Mouse (Mus musculus) ovary, adult 18-20 months (tissue): ENCODE data around the gene Slc7a4.
A peak's percentile ranks its signal among the peaks of the same experiment; 100 is the strongest.
"Not testable (repeated sequence)": the region's sequence is repeated elsewhere in the genome, so short reads cannot be mapped to it uniquely, and the experiment has no call there.

Experiments
- DNase-seq: peaks from one replicate; pipeline ENCODE4 v3.0.0; 2022; ENCODE audit warnings: low spot score, mixed read lengths

Gene Slc7a4

GRCm38 (mm10) chr16:17561751-17562208, 21.2 kb downstream of the Slc7a4 start, which contains the start of gene P2rx6:
P2rx6 (plus strand) TSS chr16:17561885.
- DNase-seq: peak; percentile 31

DNA sequence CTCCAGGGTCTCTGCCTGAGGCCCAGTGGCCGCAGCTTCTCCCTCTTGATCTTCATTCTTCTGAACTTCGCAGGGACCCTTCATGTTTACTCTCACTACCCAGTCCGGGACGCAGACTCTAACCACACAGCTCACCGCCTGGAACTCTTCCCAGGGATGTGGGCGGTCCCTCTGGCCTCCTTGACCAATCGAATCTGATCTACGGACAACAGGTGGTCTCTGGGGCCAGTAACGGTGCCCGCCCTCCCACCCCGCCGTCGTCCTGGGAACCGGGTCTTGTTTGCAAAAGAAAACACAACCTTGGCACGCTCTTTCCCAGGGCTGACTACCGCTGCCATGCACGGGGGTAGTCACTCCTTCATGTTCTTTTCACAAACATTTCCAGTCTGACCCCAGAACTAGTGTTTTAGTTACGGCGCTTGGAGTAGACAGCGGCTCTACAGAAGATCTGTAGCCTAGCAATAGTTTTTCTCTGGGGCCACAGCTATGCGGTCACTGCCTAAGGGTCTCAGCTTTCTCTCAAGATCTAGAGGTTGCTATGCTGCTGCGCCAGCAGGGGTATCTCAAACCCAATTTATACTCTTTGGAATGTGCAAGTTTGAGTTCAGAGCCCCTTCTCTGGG, 21.8 kb downstream of the Slc7a4 start, which contains the start of gene Lrrc74b:
Gene Lrrc74b, minus strand, starts transcription at position 120 of the 623 bp plus-strand sequence.
- DNase-seq: peak; percentile 77

GRCm38 (mm10) chr16:17559396-17560027, 23.5 kb downstream of the Slc7a4 start:
- no peak for DNase-seq

- no peak for DNase-seq
Observed at GRCm38 (mm10) chr16:17558811-17559210, 24.2 kb downstream of the Slc7a4 start.

DNA sequence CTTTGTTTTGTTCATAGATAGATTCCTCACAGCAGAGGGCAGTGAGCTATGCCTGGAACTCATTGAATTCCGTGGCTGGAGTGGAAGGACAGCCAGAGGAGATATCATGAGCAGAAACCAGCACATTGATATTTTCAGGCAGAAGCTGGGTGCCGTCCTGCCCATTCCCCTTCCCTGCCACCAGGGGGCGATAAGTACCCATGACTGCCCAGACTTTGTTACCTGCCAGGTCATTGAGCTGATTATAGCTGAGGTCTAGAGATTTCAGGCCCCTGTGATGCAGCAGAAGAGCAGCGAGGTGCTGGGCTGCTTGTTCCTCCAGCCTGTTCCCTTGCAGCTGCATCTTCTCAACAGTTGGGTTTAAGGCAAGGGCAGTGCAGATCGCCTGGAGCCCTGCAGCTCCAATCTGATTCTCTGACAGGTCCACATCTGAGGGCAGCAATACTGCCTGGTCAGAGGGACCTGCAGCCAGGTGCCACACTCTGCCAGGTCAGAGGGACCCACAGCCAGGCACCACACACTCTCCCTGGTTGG, 25.0 kb downstream of the Slc7a4 start:
- DNase-seq: peak; percentile 48

GRCm38 (mm10) chr16:17556907-17557306, 26.1 kb downstream of the Slc7a4 start:
- DNase-seq: no peak

GRCm38 (mm10) chr16:17556180-17556579, 26.8 kb downstream of the Slc7a4 start:
- DNase-seq: no peak

DNA sequence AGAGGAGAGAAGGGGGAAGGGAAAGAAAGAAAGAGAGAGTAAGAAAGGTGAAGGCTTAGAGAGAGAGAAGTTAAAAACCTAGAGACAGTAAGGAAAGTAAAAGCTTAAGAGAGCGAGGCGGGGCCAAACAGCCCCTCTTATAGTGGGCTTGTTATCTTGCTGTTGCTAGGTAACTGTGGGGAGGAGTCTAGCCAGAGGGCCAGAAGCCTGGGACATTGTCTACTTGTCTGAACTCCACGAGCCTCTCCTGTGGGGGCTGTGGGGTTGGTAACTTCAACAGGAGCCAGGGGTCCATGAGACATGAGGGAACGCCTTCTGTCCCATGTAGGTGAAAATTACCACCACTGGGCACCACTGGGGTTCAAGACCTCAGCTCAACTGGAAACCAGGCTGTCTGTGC, 28.3 kb downstream of the Slc7a4 start:
- DNase-seq: not testable (repeated sequence)

DNA sequence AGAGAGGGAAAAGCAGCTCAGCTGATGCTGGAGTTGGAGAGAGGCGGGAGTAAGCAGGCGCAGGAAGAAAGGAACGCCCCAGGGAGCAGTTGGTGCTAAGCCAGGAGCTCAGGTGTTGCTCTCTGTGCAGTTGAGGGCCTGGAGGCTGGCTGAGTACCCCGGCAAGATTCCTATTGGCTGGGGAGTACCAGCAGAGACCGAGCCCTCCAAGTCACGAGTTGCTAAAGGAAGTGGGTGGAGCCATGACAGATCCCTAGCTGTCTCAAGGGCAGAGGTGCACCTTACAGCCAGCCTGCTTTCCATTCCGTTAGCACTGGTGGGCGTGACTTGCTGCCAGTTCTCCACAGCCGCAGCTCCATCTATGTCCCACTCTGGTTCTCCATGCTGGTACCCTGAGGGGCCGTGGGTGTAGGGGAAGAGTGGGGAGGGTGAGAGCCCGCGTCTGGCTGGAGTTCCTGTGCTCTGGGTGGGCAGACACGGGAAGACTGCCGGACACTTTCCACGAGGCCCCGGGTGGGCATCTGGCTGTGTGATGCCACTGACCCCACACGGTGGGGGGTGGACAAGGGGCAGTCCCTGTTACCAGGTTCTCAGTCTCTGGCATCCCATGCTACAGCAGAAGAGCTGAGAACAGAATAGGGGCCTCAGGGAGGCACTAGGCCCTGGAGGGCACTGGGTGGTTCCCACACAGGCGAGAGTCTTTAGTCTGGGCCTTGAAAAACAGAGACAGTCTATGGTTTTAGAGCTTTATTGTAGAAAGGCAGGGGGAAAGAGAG, 28.9 kb downstream of the Slc7a4 start:
- DNase-seq: peak; percentile 48

- no peak for DNase-seq
Observed at GRCm38 (mm10) chr16:17552837-17553236, 30.2 kb downstream of the Slc7a4 start.

GRCm38 (mm10) chr16:17542632-17543031, 40.4 kb downstream of the Slc7a4 start:
- DNase-seq: no peak

DNA sequence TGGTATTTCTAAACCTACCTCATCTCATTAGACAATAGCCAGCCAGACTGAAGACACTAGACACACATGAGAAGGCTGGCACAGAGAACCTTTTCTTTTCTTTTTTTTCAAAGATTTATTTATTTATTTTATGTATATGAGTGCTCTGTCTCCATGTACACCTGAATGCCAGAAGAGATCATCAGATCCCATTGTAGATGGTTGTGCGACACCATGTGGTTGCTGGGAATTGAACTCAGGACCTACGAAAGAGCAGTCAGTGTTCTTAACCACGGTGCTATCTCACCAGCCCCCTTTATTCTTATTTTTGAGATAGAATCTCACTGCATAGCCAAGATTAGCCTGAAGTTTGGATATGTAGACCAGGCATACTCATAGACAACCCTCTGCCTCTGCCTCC, 46.4 kb downstream of the Slc7a4 start:
- no peak for DNase-seq

- DNase-seq: no peak
Observed at GRCm38 (mm10) chr16:17532676-17533329, 50.2 kb downstream of the Slc7a4 start.

- no peak for DNase-seq
Observed at GRCm38 (mm10) chr16:17532271-17532670, 50.7 kb downstream of the Slc7a4 start.

DNA sequence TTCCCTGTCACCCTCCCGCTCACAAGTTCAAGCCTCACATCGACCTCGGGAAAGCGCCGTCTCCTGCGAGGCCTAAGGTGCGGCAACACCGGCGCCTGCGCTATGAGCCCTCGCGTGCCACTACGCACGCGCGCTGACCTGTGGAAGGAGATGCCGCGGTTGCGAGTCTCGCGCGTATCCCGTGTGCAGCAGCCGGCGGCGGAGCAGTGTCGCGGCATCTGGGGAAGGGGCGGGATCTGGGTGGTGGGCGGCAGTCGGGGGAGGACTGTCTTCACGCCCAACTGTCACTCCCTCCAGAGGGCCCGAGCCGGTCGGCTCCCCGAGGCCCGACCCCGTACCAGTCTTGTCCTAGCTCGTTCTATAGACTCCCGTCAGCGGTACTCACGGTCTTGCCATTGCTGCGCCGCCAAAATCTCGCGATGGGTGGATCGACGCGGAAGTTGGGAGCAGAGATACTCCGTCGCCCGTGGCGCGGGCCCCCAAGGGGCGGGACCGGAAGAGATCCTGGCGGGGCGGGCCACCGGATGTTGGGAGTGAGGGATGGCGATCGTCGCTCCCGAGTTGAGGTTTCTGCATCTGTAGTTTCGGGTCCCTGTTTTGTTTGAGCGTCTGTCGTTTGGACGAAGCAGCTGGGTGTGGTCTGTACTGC, 52.2 kb downstream of the Slc7a4 start, which contains the start of gene Thap7:
Gene Thap7, minus strand, starts transcription at position 497 of the 649 bp plus-strand sequence.
- DNase-seq: peak; percentile 94

- no peak for DNase-seq
Observed at GRCm38 (mm10) chr16:17529981-17530586, 52.9 kb downstream of the Slc7a4 start.

DNA sequence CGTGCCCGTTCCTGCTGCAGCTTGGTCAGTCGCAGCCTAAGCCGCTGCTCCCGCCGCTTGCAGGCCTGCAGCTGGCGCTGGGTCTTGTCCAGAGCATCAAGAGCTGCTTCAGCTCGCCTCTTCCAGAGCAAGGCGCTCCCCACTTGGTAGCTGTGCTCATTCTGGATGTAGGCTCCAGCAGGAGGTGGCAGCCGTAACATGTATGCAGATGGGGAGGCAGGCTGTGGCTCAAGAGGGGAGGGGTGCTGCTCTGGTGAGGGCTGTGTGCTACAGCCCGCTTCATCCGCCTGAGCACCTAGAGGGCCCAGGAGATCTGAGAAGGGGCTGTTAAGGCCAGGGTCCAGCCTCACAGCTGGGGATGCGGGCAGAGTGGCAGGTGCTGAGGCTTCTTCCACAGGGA, 54.7 kb downstream of the Slc7a4 start:
- DNase-seq: no peak

- no peak for DNase-seq
Observed at GRCm38 (mm10) chr16:17527606-17528005, 55.4 kb downstream of the Slc7a4 start.

DNA sequence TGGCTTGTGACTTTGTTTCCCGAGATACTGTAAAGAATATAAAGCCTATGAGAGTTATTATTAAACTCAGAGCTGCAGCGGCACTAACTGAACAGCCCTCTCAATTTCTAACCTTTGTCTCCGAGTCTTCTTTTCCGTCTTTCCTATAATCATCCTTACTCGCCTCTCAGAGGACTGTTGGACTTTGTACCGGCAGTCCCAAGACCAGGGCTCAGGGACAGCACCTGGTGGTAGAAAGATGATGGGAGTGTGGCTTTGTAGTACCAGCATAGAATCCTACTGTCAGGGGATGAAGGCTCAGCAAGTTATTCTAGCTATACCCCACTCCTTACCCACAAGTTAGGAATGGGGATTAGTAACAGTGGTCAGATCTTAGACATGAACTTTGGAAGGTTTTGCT, 56.8 kb downstream of the Slc7a4 start:
- no peak for DNase-seq

DNA sequence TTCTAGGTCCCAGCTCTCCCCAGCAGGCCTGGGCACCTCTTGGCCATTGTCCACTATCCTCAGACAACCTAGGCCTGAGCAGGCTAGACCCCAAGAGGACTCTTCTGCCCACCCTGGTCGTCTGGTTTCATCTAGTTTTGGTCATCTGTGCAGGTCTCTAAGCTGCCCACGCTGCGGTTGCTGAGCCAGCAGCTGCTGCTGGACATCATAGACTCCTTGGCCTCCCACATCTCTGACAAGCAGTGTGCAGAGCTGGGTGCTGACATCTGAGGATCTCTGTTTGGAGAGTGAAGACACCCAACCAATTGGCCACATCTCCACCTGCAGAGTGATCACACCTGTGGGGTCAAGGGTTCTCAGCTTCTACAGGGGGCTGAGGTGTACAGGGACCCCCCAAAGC, 57.5 kb downstream of the Slc7a4 start:
- no peak for DNase-seq

DNA sequence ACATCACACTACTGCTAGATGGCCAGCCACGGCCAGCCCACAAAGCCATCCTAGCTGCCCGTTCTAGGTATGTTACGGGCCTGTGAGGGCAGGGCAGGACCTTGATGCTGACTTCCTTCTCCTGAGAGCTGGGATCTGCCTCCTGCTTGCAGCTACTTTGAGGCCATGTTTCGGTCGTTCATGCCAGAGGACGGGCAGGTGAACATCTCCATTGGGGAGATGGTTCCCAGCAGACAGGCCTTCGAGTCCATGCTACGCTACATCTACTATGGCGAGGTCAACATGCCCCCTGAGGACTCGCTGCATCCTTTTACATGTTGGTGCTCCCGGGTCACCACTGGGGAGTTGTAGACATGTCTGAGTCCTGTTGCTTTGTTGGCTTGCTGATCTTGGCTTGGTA, 58.9 kb downstream of the Slc7a4 start:
- no peak for DNase-seq
